Mouse (Mus musculus) lung, postnatal 0 days (tissue): Measurements from ENCODE around the gene Itgae. TPM values are rescaled to one million over a fixed set of nuclear protein-coding genes. Genes with fewer than 3 reads are reported as not detected.
"Not testable (repeated sequence)": the region's sequence is repeated elsewhere in the genome, so short reads cannot be mapped to it uniquely, and the experiment has no call there.

ENCODE experiments used
- ATAC-seq: fragments of 200-750 bp; cut with Nextera tagmentation; 2 replicates; pipeline ENCODE4 v1.8.0; 2017; ENCODE audit warnings: moderate library complexity
- DNase-seq: peaks from one replicate; pipeline ENCODE4 v3.0.0-alpha.2; 2016; ENCODE audit warnings: low spot score
- H3K27ac ChIP-seq: fragments of 300-500 bp; sonication (generic); 2 replicates; pipeline ENCODE4 v1.5.1; 2014; ENCODE audit warnings: antibody characterized with exemption, mild to moderate bottlenecking, low read length, mixed read lengths
- H3K27me3 ChIP-seq: fragments of 300-500 bp; sonication (generic); replicated peaks from 2 replicates; pipeline ENCODE4 v1.6.1; 2014; ENCODE audit warnings: low read length, mixed read lengths; ENCODE audit not compliant: insufficient read depth
- H3K36me3 ChIP-seq: fragments of 300-500 bp; sonication (generic); 2 replicates; pipeline ENCODE4 v1.6.1; 2014; ENCODE audit warnings: low read length, mixed read lengths; ENCODE audit not compliant: insufficient read depth
- H3K4me1 ChIP-seq: fragments of 300-500 bp; sonication (generic); 2 replicates; pipeline ENCODE4 v1.6.1; 2014; ENCODE audit warnings: antibody characterized with exemption, low read depth, low read length, mixed read lengths; ENCODE audit not compliant: insufficient read depth
- H3K4me2 ChIP-seq: fragments of 300-500 bp; sonication (generic); replicated peaks from 2 replicates; pipeline ENCODE4 v1.6.1; 2014; ENCODE audit warnings: low read depth, mild to moderate bottlenecking, low read length, moderate library complexity, mixed read lengths
- H3K4me3 ChIP-seq: fragments of 300-500 bp; sonication (generic); 2 replicates; pipeline ENCODE4 v1.5.1; 2014; ENCODE audit warnings: low read depth, low read length
- H3K9ac ChIP-seq: fragments of 300-500 bp; sonication (generic); replicated peaks from 2 replicates; pipeline ENCODE4 v1.6.1; 2014; ENCODE audit warnings: low read depth, mild to moderate bottlenecking
- H3K9me3 ChIP-seq: fragments of 300-500 bp; sonication (generic); 2 replicates; pipeline ENCODE4 v1.6.1; 2016; ENCODE audit warnings: low read length, mixed read lengths
- CTCF ChIP-seq: IDR thresholded peaks from 2 replicates; pipeline ENCODE4 v1.5.1; 2016; ENCODE audit warnings: antibody characterized with exemption, mild to moderate bottlenecking
- EP300 ChIP-seq: IDR thresholded peaks from 2 replicates; pipeline ENCODE4 v1.6.1; 2016; ENCODE audit warnings: antibody characterized with exemption, mild to moderate bottlenecking, control low read depth
- WGBS: fragments of 180-500 bp; shearing (Covaris S2); extraction: QIAGEN DNeasy Blood & Tissue Kit; methylation state at CpG from one replicate; pipeline ENCODE4 v1.1.7; 2014; 5-methylcytosine and 5-hydroxymethylcytosine counted together
- polyA plus RNA-seq: library from polyadenylated mRNA; unstranded; fragments of >200 nt; fragmentation: Nextera tagmentation; extraction: Ambion mirVana; gene quantifications from 2 replicates; pipeline ENCODE4 v1.2.1, GENCODE M21; 2015

The Itgae gene
- polyA plus RNA-seq, 1 experiment from 2014 or later, result 0.30 TPM

GRCm38 (mm10) chr11:73099976-73100750, 9.8 kb downstream of the Itgae start:
- Histone ChIP-seq H3K27me3 (no peaks in the 10 kb centered on the region), H3K4me3 (no peak overlapping the region), H3K9me3 (no peaks in the 10 kb centered on the region), H3K4me2 (no peak overlapping the region), H3K9ac (no peak overlapping the region), H3K36me3 (no peaks in the 10 kb centered on the region), H3K27ac (no peak overlapping the region), H3K4me1 (no peaks in the 10 kb centered on the region)
- DNase-seq, result no peak
- TF ChIP-seq CTCF, result no peak
- no peak for ATAC-seq
- WGBS, result 75% methylated on average over 14 of the region's 14 CpGs

- Histone ChIP-seq H3K27ac (no peak overlapping the region), H3K4me1 (no peaks in the 10 kb centered on the region), H3K27me3 (no peaks in the 10 kb centered on the region), H3K9me3 (no peaks in the 10 kb centered on the region), H3K9ac (no peak overlapping the region), H3K4me3 (no peak overlapping the region), H3K4me2 (no peak overlapping the region), H3K36me3 (no peaks in the 10 kb centered on the region)
- WGBS, result 56% methylated on average over 4 of the region's 4 CpGs
- no peak for TF ChIP-seq EP300
- TF ChIP-seq CTCF, result no peak
- DNase-seq (no peak), ATAC-seq (no peak)
These were observed 10.9 kb downstream of the Itgae start for GRCm38 (mm10) chr11:73101308-73101707.

GRCm38 (mm10) chr11:73105246-73105645, 14.9 kb downstream of the Itgae start:
- no peaks in the 10 kb centered on the region for H3K4me1 ChIP-seq
- no peaks in the 10 kb centered on the region for H3K9me3 ChIP-seq
- no peaks in the 10 kb centered on the region for H3K27me3 ChIP-seq
- no peak for ATAC-seq
- no peak overlapping the region for H3K4me2 ChIP-seq
- 54% methylated on average over 3 of the region's 3 CpGs for WGBS
- H3K27ac ChIP-seq, result no peak overlapping the region
- DNase-seq, result no peak
- H3K9ac ChIP-seq, result no peak overlapping the region
- no peaks in the 10 kb centered on the region for H3K36me3 ChIP-seq
- TF ChIP-seq EP300 (no peak), CTCF (no peak)
- no peak overlapping the region for H3K4me3 ChIP-seq

- ATAC-seq, H3K4me3 ChIP-seq, H3K4me2 ChIP-seq, H3K9ac ChIP-seq, H3K4me1 ChIP-seq, H3K27ac ChIP-seq, DNase-seq, H3K27me3 ChIP-seq, H3K36me3 ChIP-seq, H3K9me3 ChIP-seq: not testable (repeated sequence)
- WGBS, result 34% methylated on average over 3 of the region's 3 CpGs
- peak; percentile 51 for TF ChIP-seq CTCF
These were observed 17.0 kb downstream of the Itgae start for GRCm38 (mm10) chr11:73107358-73107757.

- no peak overlapping the region for H3K4me3 ChIP-seq
These were observed 18.0 kb downstream of the Itgae start for GRCm38 (mm10) chr11:73108195-73108897.

GRCm38 (mm10) chr11:73108898-73109625, 18.7 kb downstream of the Itgae start:
- WGBS, result 68% methylated on average over 14 of the region's 14 CpGs
- Histone ChIP-seq H3K36me3 (no peaks in the 10 kb centered on the region), H3K4me2 (no peak overlapping the region), H3K4me3 (no peak overlapping the region), H3K27me3 (no peaks in the 10 kb centered on the region), H3K4me1 (no peaks in the 10 kb centered on the region), H3K27ac (no peak overlapping the region), H3K9ac (no peak overlapping the region), H3K9me3 (no peaks in the 10 kb centered on the region)
- TF ChIP-seq CTCF (no peak), EP300 (no peak)
- ATAC-seq (no peak), DNase-seq (no peak)

More at GRCm38 (mm10) chr11:73108195-73108897, 18.0 kb downstream of the Itgae start:
- no peak overlapping the region for H3K4me2 ChIP-seq
- WGBS, result 62% methylated on average over 5 of the region's 5 CpGs
- H3K27ac ChIP-seq, result no peak overlapping the region
- H3K27me3 ChIP-seq, result no peaks in the 10 kb centered on the region
- H3K36me3 ChIP-seq, result no peaks in the 10 kb centered on the region
- no peak for ATAC-seq
- H3K4me1 ChIP-seq, result no peaks in the 10 kb centered on the region
- H3K9ac ChIP-seq, result no peak overlapping the region
- H3K9me3 ChIP-seq, result no peaks in the 10 kb centered on the region
- TF ChIP-seq EP300 (no peak), CTCF (no peak)
- DNase-seq, result no peak
